Mouse (Mus musculus): ENCODE results near the gene Ccdc15. TPM values are rescaled to one million over a fixed set of nuclear protein-coding genes. Genes with fewer than 3 reads are reported as not detected.

Ccdc15 gene
- 2.2 TPM in 2 replicates for polyA plus RNA-seq (2015; fragmentation: Nextera tagmentation; extraction: Ambion mirVana)

- Histone ChIP-seq H3K27me3 (ENCODE audit: control insufficient read depth, insufficient read depth, low read length) (no peaks in the 10 kb centered on the region), H3K4me2 (replicated peaks; ENCODE audit: low read depth) (peak within 1 kb of the TSS; percentile 93), H3K4me3 (ENCODE audit: low read depth, low read length) (peak within 1 kb of the TSS; percentile 77), H3K27ac (replicated peaks) (peak within 1 kb of the TSS; percentile 91), H3K4me1 (replicated peaks; ENCODE audit: control insufficient read depth, insufficient read depth) (peaks cover 5% of the 10 kb centered on the region; the same call in 1 of the 2 replicates), H3K9ac (ENCODE audit: low read length) (peak within 1 kb of the TSS; percentile 88), H3K9me3 (ENCODE audit: control insufficient read depth, low read length) (no peaks in the 10 kb centered on the region), H3K36me3 (ENCODE audit: control insufficient read depth, insufficient read depth, low read length) (no peaks in the 10 kb centered on the region)
- ATAC-seq (ENCODE audit: low FRiP score, low TSS enrichment), result peak; percentile 100
- WGBS, result under 1% methylated on average over 41 of the region's 41 CpGs
- TF ChIP-seq CTCF (IDR thresholded peaks at IDR 0.05; ENCODE audit: low read depth) (peak; percentile 20), EP300 (optimal IDR thresholded peaks at IDR 0.05) (no peak)
- DNase-seq (ENCODE audit: low spot score), result peak; percentile 98
These were observed at the start of gene Ccdc15 for GRCm38 (mm10) chr9:37347988-37348642. Ccdc15 (minus strand) TSS chr9:37348432.

- Histone ChIP-seq H3K36me3 (ENCODE audit: control insufficient read depth, insufficient read depth, low read length) (no peaks in the 10 kb centered on the region), H3K9me3 (ENCODE audit: control insufficient read depth, low read length) (no peaks in the 10 kb centered on the region), H3K9ac (ENCODE audit: low read length) (no peak overlapping the region), H3K27me3 (ENCODE audit: control insufficient read depth, insufficient read depth, low read length) (no peaks in the 10 kb centered on the region), H3K27ac (replicated peaks) (no peak overlapping the region), H3K4me1 (replicated peaks; ENCODE audit: control insufficient read depth, insufficient read depth) (no peaks in the 10 kb centered on the region), H3K4me2 (replicated peaks; ENCODE audit: low read depth) (no peak overlapping the region), H3K4me3 (ENCODE audit: low read depth, low read length) (no peak overlapping the region)
- 55% methylated on average over 8 of the region's 8 CpGs for WGBS
- ATAC-seq (ENCODE audit: low FRiP score, low TSS enrichment) (no peak), DNase-seq (ENCODE audit: low spot score) (no peak)
- TF ChIP-seq EP300 (optimal IDR thresholded peaks at IDR 0.05) (no peak), CTCF (IDR thresholded peaks at IDR 0.05; ENCODE audit: low read depth) (no peak)
These were observed 45.4 kb upstream of the Ccdc15 start for GRCm38 (mm10) chr9:37393482-37394131.

DNA sequence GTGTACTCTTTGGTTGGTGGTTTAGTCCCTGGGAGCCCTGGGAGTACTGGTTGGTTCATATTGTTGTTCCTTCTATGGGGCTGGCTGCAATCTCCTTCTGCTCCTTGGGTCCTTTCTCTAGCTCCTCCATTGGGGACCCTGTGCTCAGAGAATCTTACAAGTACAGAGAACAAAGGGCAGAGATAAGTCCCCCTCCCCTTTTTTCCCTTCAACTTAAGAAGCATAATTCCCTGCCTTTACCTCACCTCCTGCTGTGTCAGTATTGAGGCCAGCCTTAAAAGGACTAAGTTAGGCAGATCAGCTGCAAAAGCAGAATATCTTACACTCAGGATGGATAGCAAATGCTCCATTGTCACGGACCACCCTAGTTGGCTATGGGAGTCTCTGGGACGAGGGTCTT lies 43.8 kb upstream of the Ccdc15 start:
- Histone ChIP-seq H3K27ac (replicated peaks) (no peak overlapping the region), H3K4me3 (ENCODE audit: low read depth, low read length) (no peak overlapping the region), H3K27me3 (ENCODE audit: control insufficient read depth, insufficient read depth, low read length) (no peaks in the 10 kb centered on the region), H3K4me1 (replicated peaks; ENCODE audit: control insufficient read depth, insufficient read depth) (no peaks in the 10 kb centered on the region), H3K4me2 (replicated peaks; ENCODE audit: low read depth) (no peak overlapping the region), H3K36me3 (ENCODE audit: control insufficient read depth, insufficient read depth, low read length) (no peaks in the 10 kb centered on the region), H3K9ac (ENCODE audit: low read length) (no peak overlapping the region), H3K9me3 (ENCODE audit: control insufficient read depth, low read length) (no peaks in the 10 kb centered on the region)
- DNase-seq (ENCODE audit: low spot score), result no peak
- TF ChIP-seq EP300 (optimal IDR thresholded peaks at IDR 0.05) (no peak), CTCF (IDR thresholded peaks at IDR 0.05; ENCODE audit: low read depth) (no peak)
- no peak for ATAC-seq (ENCODE audit: low FRiP score, low TSS enrichment)
- 74% methylated on average over 2 of the region's 2 CpGs for WGBS

GRCm38 (mm10) chr9:37390891-37391290 lies 42.7 kb upstream of the Ccdc15 start:
- no peak for TF ChIP-seq EP300 (optimal IDR thresholded peaks at IDR 0.05)
- 45% methylated on average over 2 of the region's 2 CpGs for WGBS
- no peak for ATAC-seq (ENCODE audit: low FRiP score, low TSS enrichment)
- DNase-seq (ENCODE audit: low spot score), result no peak
- Histone ChIP-seq H3K27me3 (ENCODE audit: control insufficient read depth, insufficient read depth, low read length) (no peaks in the 10 kb centered on the region), H3K4me3 (ENCODE audit: low read depth, low read length) (no peak overlapping the region), H3K27ac (replicated peaks) (no peak overlapping the region), H3K4me2 (replicated peaks; ENCODE audit: low read depth) (no peak overlapping the region), H3K4me1 (replicated peaks; ENCODE audit: control insufficient read depth, insufficient read depth) (no peaks in the 10 kb centered on the region), H3K9ac (ENCODE audit: low read length) (no peak overlapping the region), H3K9me3 (ENCODE audit: control insufficient read depth, low read length) (no peaks in the 10 kb centered on the region), H3K36me3 (ENCODE audit: control insufficient read depth, insufficient read depth, low read length) (no peaks in the 10 kb centered on the region)

- WGBS, result 7% methylated on average over 45 of the region's 54 CpGs
- Histone ChIP-seq H3K9me3 (ENCODE audit: control insufficient read depth, low read length) (no peaks in the 10 kb centered on the region), H3K27ac (replicated peaks) (no peak overlapping the region), H3K36me3 (ENCODE audit: control insufficient read depth, insufficient read depth, low read length) (no peaks in the 10 kb centered on the region), H3K9ac (ENCODE audit: low read length) (peak overlapping the region; percentile 61), H3K4me1 (replicated peaks; ENCODE audit: control insufficient read depth, insufficient read depth) (no peaks in the 10 kb centered on the region), H3K4me2 (replicated peaks; ENCODE audit: low read depth) (peak overlapping the region; percentile 75), H3K4me3 (ENCODE audit: low read depth, low read length) (peak overlapping the region; percentile 40), H3K27me3 (ENCODE audit: control insufficient read depth, insufficient read depth, low read length) (no peaks in the 10 kb centered on the region)
- peak; percentile 62 for TF ChIP-seq CTCF (IDR thresholded peaks at IDR 0.05; ENCODE audit: low read depth)
- TF ChIP-seq EP300 (optimal IDR thresholded peaks at IDR 0.05), result no peak
- peak; percentile 75 for ATAC-seq (ENCODE audit: low FRiP score, low TSS enrichment)
- DNase-seq (ENCODE audit: low spot score), result peak; percentile 68
These were observed 36.3 kb upstream of the Ccdc15 start for GRCm38 (mm10) chr9:37384284-37385182.
